Mouse (Mus musculus) stomach, embryonic 14.5 days (tissue): ENCODE data around the gene Hdgf. TPM values are rescaled to one million over a fixed set of nuclear protein-coding genes. Genes with fewer than 3 reads are reported as not detected.

ENCODE experiments used
- ATAC-seq: fragments of 200-750 bp; cut with Nextera tagmentation; 2 replicates; pipeline ENCODE4 v1.8.0; 2017; ENCODE audit warnings: low read depth, moderate TSS enrichment; ENCODE audit not compliant: insufficient number of reproducible peaks, insufficient read depth, low FRiP score
- H3K27ac ChIP-seq: fragments of 300-500 bp; sonication (generic); 2 replicates; pipeline ENCODE4 v1.5.1; 2014; ENCODE audit warnings: mild to moderate bottlenecking, low read length, moderate library complexity, mixed read lengths
- H3K27me3 ChIP-seq: fragments of 300-500 bp; sonication (generic); 2 replicates; pipeline ENCODE4 v1.6.1; 2014; ENCODE audit warnings: low read length, control low read depth, mixed read lengths; ENCODE audit not compliant: control insufficient read depth, insufficient read depth
- H3K36me3 ChIP-seq: fragments of 300-500 bp; sonication (generic); 2 replicates; pipeline ENCODE4 v1.6.1; 2014; ENCODE audit warnings: mild to moderate bottlenecking, control low read depth, low read length, moderate library complexity, mixed read lengths; ENCODE audit not compliant: control insufficient read depth, insufficient read depth
- H3K4me1 ChIP-seq: fragments of 300-500 bp; sonication (generic); 2 replicates; pipeline ENCODE4 v1.6.1; 2014; ENCODE audit warnings: low read length, control low read depth, mixed read lengths; ENCODE audit not compliant: control insufficient read depth, insufficient read depth
- H3K4me2 ChIP-seq: fragments of 300-500 bp; sonication (generic); replicated peaks from 2 replicates; pipeline ENCODE4 v1.6.1; 2014; ENCODE audit warnings: low read depth, low read length, control low read depth
- H3K4me3 ChIP-seq: fragments of 300-500 bp; sonication (generic); 2 replicates; pipeline ENCODE4 v1.5.1; 2014; ENCODE audit warnings: low read depth, low read length, control low read depth
- H3K9ac ChIP-seq: fragments of 300-500 bp; sonication (generic); replicated peaks from 2 replicates; pipeline ENCODE4 v1.6.1; 2014; ENCODE audit warnings: low read depth, mild to moderate bottlenecking, control low read depth, low read length, moderate library complexity, mixed read lengths
- H3K9me3 ChIP-seq: fragments of 300-500 bp; sonication (generic); 2 replicates; pipeline ENCODE4 v1.6.1; 2016; ENCODE audit warnings: low read depth, low read length, control low read depth; ENCODE audit not compliant: control insufficient read depth
- WGBS: fragments of 180-500 bp; shearing (Covaris S2); extraction: QIAGEN DNeasy Blood & Tissue Kit; methylation state at CpG from one replicate; pipeline ENCODE4 v1.1.7; 2014; 5-methylcytosine and 5-hydroxymethylcytosine counted together
- polyA plus RNA-seq: library from polyadenylated mRNA; unstranded; fragments of >200 nt; fragmentation: Nextera tagmentation; extraction: Ambion mirVana; gene quantifications from 2 replicates; pipeline ENCODE4 v1.2.1, GENCODE M21; 2014

The Hdgf gene
- polyA plus RNA-seq, 1 experiment from 2014 or later = 119 TPM

GRCm38 (mm10) chr3:87903821-87904220 is 2.3 kb upstream of the Hdgf start:
- Histone ChIP-seq H3K27ac (no peak overlapping the region), H3K4me1 (peaks cover 12% of the 10 kb centered on the region), H3K9me3 (no peaks in the 10 kb centered on the region), H3K9ac (no peak overlapping the region), H3K4me3 (no peak overlapping the region), H3K27me3 (no peaks in the 10 kb centered on the region), H3K4me2 (no peak overlapping the region), H3K36me3 (no peaks in the 10 kb centered on the region)
- ATAC-seq = no peak
- 50% methylated on average over 5 of the region's 5 CpGs for WGBS

GRCm38 (mm10) chr3:87906601-87906980 is 470 bp downstream of the Hdgf start:
- H3K4me3 ChIP-seq = peak overlapping the region; percentile 99
- peak overlapping the region; percentile 97 for H3K27ac ChIP-seq
- H3K4me2 ChIP-seq = peak overlapping the region; percentile 92
- peak overlapping the region; percentile 99 for H3K9ac ChIP-seq
- H3K36me3 ChIP-seq = no peaks in the 10 kb centered on the region
- H3K27me3 ChIP-seq = no peaks in the 10 kb centered on the region
- WGBS = under 1% methylated on average over 23 of the region's 47 CpGs
- no peak for ATAC-seq
- peaks cover 34% of the 10 kb centered on the region for H3K4me1 ChIP-seq
- no peaks in the 10 kb centered on the region for H3K9me3 ChIP-seq

DNA sequence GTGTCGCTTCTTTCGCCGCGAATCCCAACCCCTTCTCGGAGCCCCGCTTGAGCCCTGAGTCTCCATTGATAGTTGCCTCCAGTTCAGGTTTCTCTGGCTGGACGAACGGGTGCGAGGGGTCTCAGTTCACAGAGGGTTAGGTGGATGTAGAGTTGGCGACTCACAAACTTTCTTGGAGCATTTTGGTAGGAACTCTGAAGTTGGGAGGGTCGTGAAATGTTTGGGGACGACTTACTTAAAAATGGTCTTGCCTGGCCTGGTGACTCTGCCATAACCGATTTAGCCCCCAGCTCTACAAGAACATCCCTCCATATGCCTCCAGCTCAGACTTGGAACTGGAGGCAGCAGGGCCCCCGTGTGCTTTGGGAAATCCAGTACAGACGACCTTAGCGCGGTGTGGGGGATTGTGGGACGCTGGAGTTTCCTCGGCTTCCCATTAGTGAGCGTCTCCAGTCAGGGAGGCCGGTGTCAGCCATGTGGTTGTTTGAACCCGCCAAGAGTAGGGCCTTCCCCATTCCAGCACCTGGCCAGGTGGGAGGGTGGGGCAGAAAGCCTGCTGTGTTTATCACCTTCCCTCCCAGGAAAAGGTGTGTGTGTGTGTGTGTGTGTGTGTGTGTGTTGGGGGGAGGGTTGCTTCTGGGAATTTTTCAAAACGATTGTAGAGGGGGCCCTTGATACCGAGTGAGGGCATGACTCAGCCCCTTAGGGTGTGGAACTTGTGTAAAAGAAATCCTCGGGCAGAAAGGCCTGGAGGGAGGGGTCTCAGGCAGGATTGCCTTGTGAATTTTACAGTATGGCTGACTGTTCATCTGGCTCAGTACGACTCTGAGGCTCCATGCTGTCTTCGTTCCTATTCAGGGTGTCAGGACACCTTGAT is 1.1 kb downstream of the Hdgf start:
- Histone ChIP-seq H3K9ac (peak overlapping the region; percentile 99), H3K4me1 (peaks cover 34% of the 10 kb centered on the region), H3K4me2 (peak overlapping the region; percentile 92), H3K4me3 (peak overlapping the region; percentile 99), H3K36me3 (no peaks in the 10 kb centered on the region), H3K27me3 (no peaks in the 10 kb centered on the region), H3K27ac (peak overlapping the region; percentile 97), H3K9me3 (no peaks in the 10 kb centered on the region)
- WGBS = 0% methylated on average over 27 of the region's 27 CpGs
- ATAC-seq = peak; percentile 39

DNA sequence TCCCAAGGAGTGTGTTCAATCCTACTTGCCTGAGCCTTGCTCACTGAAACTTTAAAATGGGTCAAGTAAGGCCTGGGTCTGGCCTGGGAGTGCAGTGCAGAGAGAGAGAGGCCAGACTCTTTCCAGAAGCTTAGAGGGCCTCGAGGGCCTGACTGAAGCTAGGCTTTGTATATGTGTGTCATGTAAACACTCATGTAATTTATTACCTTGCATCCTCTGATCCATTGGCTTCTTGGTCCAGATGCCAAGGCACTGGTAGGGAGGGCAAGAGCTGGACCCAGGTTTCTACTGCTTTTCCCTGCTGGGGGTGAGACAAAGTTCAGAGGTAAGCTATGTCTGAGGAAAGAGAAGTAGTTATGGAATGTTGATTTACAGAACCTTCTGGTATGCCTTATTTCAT is 1.8 kb downstream of the Hdgf start:
- Histone ChIP-seq H3K4me1 (peaks cover 34% of the 10 kb centered on the region), H3K9me3 (no peaks in the 10 kb centered on the region), H3K27ac (peak overlapping the region; percentile 97), H3K27me3 (no peaks in the 10 kb centered on the region), H3K9ac (peak overlapping the region; percentile 99), H3K36me3 (no peaks in the 10 kb centered on the region; the same call in 1 of the 2 replicates), H3K4me2 (peak overlapping the region; percentile 92), H3K4me3 (peak overlapping the region; percentile 99)
- ATAC-seq = no peak
- WGBS = 0% methylated on average over 1 of the region's 1 CpGs

GRCm38 (mm10) chr3:87909381-87909780 is 3.3 kb downstream of the Hdgf start:
- Histone ChIP-seq H3K4me3 (0 out of 2 replicates have a peak overlapping the region, but pooled peaks have one; percentile 28), H3K27me3 (no peaks in the 10 kb centered on the region), H3K4me2 (peak overlapping the region; percentile 55), H3K27ac (peak overlapping the region; percentile 86), H3K9me3 (no peaks in the 10 kb centered on the region), H3K36me3 (peaks cover 11% of the 10 kb centered on the region), H3K9ac (no peak overlapping the region), H3K4me1 (peaks cover 34% of the 10 kb centered on the region)
- 81% methylated on average over 2 of the region's 2 CpGs for WGBS
- no peak for ATAC-seq

DNA sequence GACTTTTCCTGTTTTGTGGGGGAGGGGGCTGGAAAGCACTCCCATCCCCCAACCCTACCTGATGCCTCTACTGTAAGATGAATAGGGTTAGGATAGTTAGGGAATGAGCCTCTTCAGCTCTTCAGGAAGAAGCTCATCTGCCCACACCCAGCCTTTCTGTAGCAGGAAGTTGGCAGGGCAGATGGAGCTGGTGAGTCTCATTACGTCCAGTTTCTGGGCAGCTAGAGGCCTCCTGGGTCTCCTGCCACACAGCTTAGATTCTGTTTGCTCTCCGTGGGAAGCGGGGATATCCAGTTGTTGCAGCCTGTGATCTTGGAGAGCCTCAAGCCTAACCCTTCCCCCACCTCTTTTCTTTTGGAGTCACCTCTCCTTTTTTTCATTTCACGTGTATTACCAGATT is 3.8 kb downstream of the Hdgf start:
- H3K4me2 ChIP-seq = peak overlapping the region; percentile 55
- H3K36me3 ChIP-seq = peaks cover 14% of the 10 kb centered on the region
- H3K27me3 ChIP-seq = no peaks in the 10 kb centered on the region
- peaks cover 34% of the 10 kb centered on the region for H3K4me1 ChIP-seq
- peak overlapping the region; percentile 86 for H3K27ac ChIP-seq
- H3K4me3 ChIP-seq = peak overlapping the region; percentile 28
- 11% methylated on average over 4 of the region's 4 CpGs for WGBS
- ATAC-seq = no peak
- H3K9me3 ChIP-seq = no peaks in the 10 kb centered on the region
- H3K9ac ChIP-seq = no peak overlapping the region

- WGBS = 6% methylated on average over 12 of the region's 12 CpGs
Measured at GRCm38 (mm10) chr3:87910573-87911141, 4.5 kb downstream of the Hdgf start.

GRCm38 (mm10) chr3:87913491-87913890 is 7.4 kb downstream of the Hdgf start:
- no peak for ATAC-seq
- Histone ChIP-seq H3K4me3 (no peak overlapping the region), H3K4me1 (peaks cover 26% of the 10 kb centered on the region), H3K27ac (no peak overlapping the region), H3K9ac (no peak overlapping the region), H3K27me3 (no peaks in the 10 kb centered on the region), H3K9me3 (no peaks in the 10 kb centered on the region), H3K4me2 (no peak overlapping the region), H3K36me3 (peaks cover 35% of the 10 kb centered on the region)
- WGBS = 78% methylated on average over 7 of the region's 7 CpGs

More at GRCm38 (mm10) chr3:87910573-87911141, 4.5 kb downstream of the Hdgf start:
- Histone ChIP-seq H3K4me2 (peak overlapping the region; percentile 55), H3K27ac (peak overlapping the region; percentile 86), H3K27me3 (no peaks in the 10 kb centered on the region), H3K9ac (no peak overlapping the region), H3K36me3 (peaks cover 22% of the 10 kb centered on the region), H3K4me3 (peak overlapping the region; percentile 28), H3K4me1 (peaks cover 34% of the 10 kb centered on the region), H3K9me3 (no peaks in the 10 kb centered on the region)
- ATAC-seq = peak; percentile 26; the same call in 1 of the 2 replicates
